Mouse (Mus musculus): ENCODE measurements at regions not wholly inside any gene's neighbourhood (a gene's known extent, or its start where the extent isn't known, plus 50 kb on each side); places are given as distances from the start of the nearest gene placed in this dataset.
"Not testable (repeated sequence)": the region's sequence is repeated elsewhere in the genome, so short reads cannot be mapped to it uniquely, and the experiment has no call there.

GRCm38 (mm10) chr14:52956515-52956914, 461.0 kb upstream of the Olfr1507 start:
- not testable (repeated sequence) for H3K36me3 ChIP-seq (ENCODE audit: control insufficient read depth, insufficient read depth, low read length); H3K4me1 ChIP-seq (ENCODE audit: control insufficient read depth, insufficient read depth, low read length); ATAC-seq (ENCODE audit: low FRiP score, low read depth); H3K4me2 ChIP-seq (replicated peaks; ENCODE audit: low read depth, low read length, severe bottlenecking); H3K4me3 ChIP-seq (replicated peaks; ENCODE audit: low read length); H3K27me3 ChIP-seq (ENCODE audit: control insufficient read depth, insufficient read depth, low read length); H3K9ac ChIP-seq (ENCODE audit: low read depth, low read length, severe bottlenecking); H3K27ac ChIP-seq (replicated peaks; ENCODE audit: low read depth, low read length); DNase-seq (ENCODE audit: low spot score); H3K9me3 ChIP-seq (ENCODE audit: control insufficient read depth, low read length)
- no CpG with 5 or more reads among the region's 2 CpGs for WGBS

- H3K27ac ChIP-seq (replicated peaks; ENCODE audit: low read depth, low read length); H3K4me1 ChIP-seq (ENCODE audit: control insufficient read depth, insufficient read depth, low read length); H3K4me2 ChIP-seq (replicated peaks; ENCODE audit: low read depth, low read length, severe bottlenecking); H3K4me3 ChIP-seq (replicated peaks; ENCODE audit: low read length); DNase-seq (ENCODE audit: low spot score); ATAC-seq (ENCODE audit: low FRiP score, low read depth); H3K9me3 ChIP-seq (ENCODE audit: control insufficient read depth, low read length); H3K9ac ChIP-seq (ENCODE audit: low read depth, low read length, severe bottlenecking); H3K36me3 ChIP-seq (ENCODE audit: control insufficient read depth, insufficient read depth, low read length); H3K27me3 ChIP-seq (ENCODE audit: control insufficient read depth, insufficient read depth, low read length): not testable (repeated sequence)
- no CpG with 5 or more reads among the region's 3 CpGs for WGBS
Measured at GRCm38 (mm10) chr14:52944925-52945324, 449.4 kb upstream of the Olfr1507 start.

GRCm38 (mm10) chr14:52942438-52942837, 446.9 kb upstream of the Olfr1507 start:
- not testable (repeated sequence) for H3K27me3 ChIP-seq (ENCODE audit: control insufficient read depth, insufficient read depth, low read length); H3K9me3 ChIP-seq (ENCODE audit: control insufficient read depth, low read length); DNase-seq (ENCODE audit: low spot score); H3K36me3 ChIP-seq (ENCODE audit: control insufficient read depth, insufficient read depth, low read length); H3K4me1 ChIP-seq (ENCODE audit: control insufficient read depth, insufficient read depth, low read length); ATAC-seq (ENCODE audit: low FRiP score, low read depth); H3K4me3 ChIP-seq (replicated peaks; ENCODE audit: low read length); H3K4me2 ChIP-seq (replicated peaks; ENCODE audit: low read depth, low read length, severe bottlenecking); H3K9ac ChIP-seq (ENCODE audit: low read depth, low read length, severe bottlenecking); H3K27ac ChIP-seq (replicated peaks; ENCODE audit: low read depth, low read length)

GRCm38 (mm10) chr14:52941747-52942146, 446.2 kb upstream of the Olfr1507 start:
- H3K4me1 ChIP-seq (ENCODE audit: control insufficient read depth, insufficient read depth, low read length); H3K9me3 ChIP-seq (ENCODE audit: control insufficient read depth, low read length); H3K27me3 ChIP-seq (ENCODE audit: control insufficient read depth, insufficient read depth, low read length); ATAC-seq (ENCODE audit: low FRiP score, low read depth); H3K9ac ChIP-seq (ENCODE audit: low read depth, low read length, severe bottlenecking); DNase-seq (ENCODE audit: low spot score); H3K36me3 ChIP-seq (ENCODE audit: control insufficient read depth, insufficient read depth, low read length); H3K4me3 ChIP-seq (replicated peaks; ENCODE audit: low read length); H3K4me2 ChIP-seq (replicated peaks; ENCODE audit: low read depth, low read length, severe bottlenecking); H3K27ac ChIP-seq (replicated peaks; ENCODE audit: low read depth, low read length): not testable (repeated sequence)
- no CpG with 5 or more reads among the region's 1 CpGs for WGBS

GRCm38 (mm10) chr14:52920138-52920537, 424.6 kb upstream of the Olfr1507 start:
- not testable (repeated sequence) for H3K9me3 ChIP-seq (ENCODE audit: control insufficient read depth, low read length); H3K4me2 ChIP-seq (replicated peaks; ENCODE audit: low read depth, low read length, severe bottlenecking); ATAC-seq (ENCODE audit: low FRiP score, low read depth); H3K9ac ChIP-seq (ENCODE audit: low read depth, low read length, severe bottlenecking); H3K27ac ChIP-seq (replicated peaks; ENCODE audit: low read depth, low read length); H3K27me3 ChIP-seq (ENCODE audit: control insufficient read depth, insufficient read depth, low read length); H3K4me3 ChIP-seq (replicated peaks; ENCODE audit: low read length); H3K4me1 ChIP-seq (ENCODE audit: control insufficient read depth, insufficient read depth, low read length); H3K36me3 ChIP-seq (ENCODE audit: control insufficient read depth, insufficient read depth, low read length); DNase-seq (ENCODE audit: low spot score)
- WGBS: no CpG with 5 or more reads among the region's 5 CpGs

GRCm38 (mm10) chr14:52913814-52914213, 418.3 kb upstream of the Olfr1507 start:
- not testable (repeated sequence) for H3K9me3 ChIP-seq (ENCODE audit: control insufficient read depth, low read length); H3K27ac ChIP-seq (replicated peaks; ENCODE audit: low read depth, low read length); H3K9ac ChIP-seq (ENCODE audit: low read depth, low read length, severe bottlenecking); H3K4me1 ChIP-seq (ENCODE audit: control insufficient read depth, insufficient read depth, low read length); H3K36me3 ChIP-seq (ENCODE audit: control insufficient read depth, insufficient read depth, low read length); H3K4me3 ChIP-seq (replicated peaks; ENCODE audit: low read length); H3K4me2 ChIP-seq (replicated peaks; ENCODE audit: low read depth, low read length, severe bottlenecking); H3K27me3 ChIP-seq (ENCODE audit: control insufficient read depth, insufficient read depth, low read length); DNase-seq (ENCODE audit: low spot score); ATAC-seq (ENCODE audit: low FRiP score, low read depth)
- WGBS: no CpG with 5 or more reads among the region's 1 CpGs

- not testable (repeated sequence) for H3K4me3 ChIP-seq (replicated peaks; ENCODE audit: low read length)
- WGBS: no CpG with 5 or more reads among the region's 3 CpGs
Measured at GRCm38 (mm10) chr14:52899629-52900028, 404.1 kb upstream of the Olfr1507 start.

GRCm38 (mm10) chr14:52898310-52898709, 402.8 kb upstream of the Olfr1507 start:
- H3K4me2 ChIP-seq (replicated peaks; ENCODE audit: low read depth, low read length, severe bottlenecking); DNase-seq (ENCODE audit: low spot score); H3K4me3 ChIP-seq (replicated peaks; ENCODE audit: low read length); H3K27ac ChIP-seq (replicated peaks; ENCODE audit: low read depth, low read length); H3K4me1 ChIP-seq (ENCODE audit: control insufficient read depth, insufficient read depth, low read length); H3K9ac ChIP-seq (ENCODE audit: low read depth, low read length, severe bottlenecking); H3K36me3 ChIP-seq (ENCODE audit: control insufficient read depth, insufficient read depth, low read length); ATAC-seq (ENCODE audit: low FRiP score, low read depth); H3K9me3 ChIP-seq (ENCODE audit: control insufficient read depth, low read length); H3K27me3 ChIP-seq (ENCODE audit: control insufficient read depth, insufficient read depth, low read length): not testable (repeated sequence)

More at GRCm38 (mm10) chr14:52899629-52900028, 404.1 kb upstream of the Olfr1507 start:
- not testable (repeated sequence) for H3K36me3 ChIP-seq (ENCODE audit: control insufficient read depth, insufficient read depth, low read length); H3K4me2 ChIP-seq (replicated peaks; ENCODE audit: low read depth, low read length, severe bottlenecking); H3K27ac ChIP-seq (replicated peaks; ENCODE audit: low read depth, low read length); H3K27me3 ChIP-seq (ENCODE audit: control insufficient read depth, insufficient read depth, low read length); H3K9ac ChIP-seq (ENCODE audit: low read depth, low read length, severe bottlenecking); DNase-seq (ENCODE audit: low spot score); H3K4me1 ChIP-seq (ENCODE audit: control insufficient read depth, insufficient read depth, low read length); ATAC-seq (ENCODE audit: low FRiP score, low read depth); H3K9me3 ChIP-seq (ENCODE audit: control insufficient read depth, low read length)

GRCm38 (mm10) chr14:52879978-52880377, 384.4 kb upstream of the Olfr1507 start:
- not testable (repeated sequence) for H3K27ac ChIP-seq (replicated peaks; ENCODE audit: low read depth, low read length); DNase-seq (ENCODE audit: low spot score); H3K36me3 ChIP-seq (ENCODE audit: control insufficient read depth, insufficient read depth, low read length); H3K4me2 ChIP-seq (replicated peaks; ENCODE audit: low read depth, low read length, severe bottlenecking); H3K9ac ChIP-seq (ENCODE audit: low read depth, low read length, severe bottlenecking); H3K4me3 ChIP-seq (replicated peaks; ENCODE audit: low read length); ATAC-seq (ENCODE audit: low FRiP score, low read depth); H3K9me3 ChIP-seq (ENCODE audit: control insufficient read depth, low read length); H3K27me3 ChIP-seq (ENCODE audit: control insufficient read depth, insufficient read depth, low read length); H3K4me1 ChIP-seq (ENCODE audit: control insufficient read depth, insufficient read depth, low read length)
- no CpG with 5 or more reads among the region's 3 CpGs for WGBS
